Mouse (Mus musculus) erythroblast, embryonic 14.5 days (primary cell): ENCODE data around the gene Olfr1183.

Experiments
- GATA1 ChIP-seq: IDR thresholded peaks from 2 replicates; pipeline ENCODE4 v1.6.1; 2012; ENCODE audit warnings: low read length, inconsistent platforms, mixed read lengths
- TAL1 ChIP-seq: IDR thresholded peaks from 3 replicates; pipeline ENCODE4 v1.6.1; 2012; ENCODE audit warnings: low read length, inconsistent platforms, mixed read lengths

GRCm38 (mm10) chr2:88406353-88406752 is 48.3 kb upstream of the Olfr1183 start, which contains the start of gene Olfr1179:
- TF ChIP-seq GATA1 (no peak), TAL1 (no peak)
